Mouse (Mus musculus) brain, embryonic 14.5 days (tissue): ENCODE results near the gene Yif1b.

Source experiments
- CTCF ChIP-seq: fragments of 200-500 bp; IDR thresholded peaks from 2 replicates; pipeline ENCODE4 v1.5.1; 2012; ENCODE audit warnings: inconsistent platforms, mild to moderate bottlenecking, moderate library complexity, borderline replicate concordance; ENCODE audit not compliant: insufficient read depth, insufficient read length; ENCODE audit errors: extremely low read depth
- POLR2A ChIP-seq: fragments of 200-500 bp; IDR thresholded peaks from 2 replicates; pipeline ENCODE4 v1.6.1; 2012; ENCODE audit warnings: mild to moderate bottlenecking, inconsistent platforms, borderline replicate concordance; ENCODE audit not compliant: poor library complexity, insufficient read depth, insufficient read length, severe bottlenecking; ENCODE audit errors: extremely low read depth

- TF ChIP-seq CTCF (no peak), POLR2A (no peak)
Observed at GRCm38 (mm10) chr7:29279261-29279660, 41.1 kb downstream of the Yif1b start.
